Mouse (Mus musculus) embryonic facial prominence, embryonic 15.5 days (tissue): ENCODE measurements around the gene Mad2l1. TPM values are rescaled to one million over a fixed set of nuclear protein-coding genes. Genes with fewer than 3 reads are reported as not detected.

Source experiments
- ATAC-seq: fragments of 200-750 bp; cut with Nextera tagmentation; 2 replicates; pipeline ENCODE4 v1.8.0; 2017; ENCODE audit warnings: low read depth, moderate TSS enrichment; ENCODE audit not compliant: insufficient number of reproducible peaks, low FRiP score, low TSS enrichment
- H3K27ac ChIP-seq: fragments of 300-500 bp; sonication (generic); replicated peaks from 2 replicates; pipeline ENCODE4 v1.5.1; 2015; ENCODE audit warnings: mild to moderate bottlenecking, inconsistent platforms
- H3K27me3 ChIP-seq: fragments of 300-500 bp; sonication (generic); 2 replicates; pipeline ENCODE4 v1.6.1; 2015; ENCODE audit warnings: inconsistent platforms
- H3K36me3 ChIP-seq: fragments of 300-500 bp; sonication (generic); 2 replicates; pipeline ENCODE4 v1.6.1; 2015; ENCODE audit warnings: mild to moderate bottlenecking, inconsistent platforms
- H3K4me1 ChIP-seq: fragments of 300-500 bp; sonication (generic); 2 replicates; pipeline ENCODE4 v1.6.1; 2015; ENCODE audit warnings: inconsistent platforms
- H3K4me2 ChIP-seq: fragments of 300-500 bp; sonication (generic); replicated peaks from 2 replicates; pipeline ENCODE4 v1.6.1; 2015; ENCODE audit warnings: mild to moderate bottlenecking, inconsistent platforms
- H3K4me3 ChIP-seq: fragments of 300-500 bp; sonication (generic); replicated peaks from 2 replicates; pipeline ENCODE4 v1.5.1; 2015; ENCODE audit warnings: mild to moderate bottlenecking, inconsistent platforms
- H3K9ac ChIP-seq: fragments of 300-500 bp; sonication (generic); 2 replicates; pipeline ENCODE4 v1.6.1; 2015; ENCODE audit warnings: inconsistent platforms
- H3K9me3 ChIP-seq: fragments of 300-500 bp; sonication (generic); replicated peaks from 2 replicates; pipeline ENCODE4 v1.6.1; 2016; ENCODE audit warnings: inconsistent platforms
- WGBS: fragments of 180-500 bp; shearing (Covaris S2); methylation state at CpG from one replicate; pipeline ENCODE4 v1.1.7; 2015; 5-methylcytosine and 5-hydroxymethylcytosine counted together
- polyA plus RNA-seq: library from polyadenylated mRNA; unstranded; fragments of >200 nt; fragmentation: Nextera tagmentation; extraction: Ambion mirVana; gene quantifications from 2 replicates; pipeline ENCODE4 v1.2.1, GENCODE M21; 2015

The Mad2l1 gene
- polyA plus RNA-seq: 66.4 and 67.4 TPM in 2 replicates

DNA sequence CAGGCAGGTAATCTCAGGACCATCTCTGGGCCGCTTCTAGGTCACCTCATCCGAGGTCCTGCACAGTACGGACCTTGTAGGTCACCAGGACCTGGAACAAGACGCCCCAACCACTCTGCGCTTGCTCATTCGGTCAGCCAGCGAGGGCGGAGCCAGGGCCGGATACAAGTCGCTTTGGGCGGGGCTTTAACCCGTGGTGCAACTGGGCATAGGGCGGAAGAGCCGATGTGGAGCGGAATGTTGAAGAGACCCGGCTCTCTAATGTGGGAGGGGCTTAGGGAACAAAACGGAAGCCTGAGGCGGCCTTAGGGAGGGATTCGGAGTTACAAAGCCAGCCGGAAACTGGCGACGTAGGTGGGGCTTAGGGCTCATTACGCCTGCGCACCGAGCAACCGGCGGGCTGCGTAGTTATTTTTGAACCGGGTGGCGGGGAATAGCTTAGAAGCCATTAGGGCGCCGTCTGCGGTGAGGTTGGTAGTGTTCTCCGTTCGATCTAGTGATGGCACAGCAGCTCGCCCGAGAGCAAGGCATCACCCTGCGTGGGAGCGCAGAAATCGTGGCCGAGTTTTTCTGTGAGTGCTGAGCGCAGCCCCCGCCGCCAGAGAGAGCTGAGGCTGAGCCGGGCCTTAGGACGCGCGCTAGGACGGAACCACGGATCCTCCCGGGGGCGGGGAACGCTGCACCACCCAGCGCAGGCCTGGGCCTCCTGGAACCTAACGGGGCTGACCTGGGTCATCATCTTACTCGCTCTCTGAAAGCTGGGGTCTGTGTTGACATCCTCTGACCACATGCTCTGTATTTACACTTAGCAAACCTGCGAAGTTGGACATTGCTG lies at the start of gene Mad2l1:
Gene Mad2l1 (plus strand): TSS at position 363 of the 835 bp plus-strand sequence.
- peak within 1 kb of the TSS; percentile 74 for H3K4me2 ChIP-seq
- no peaks in the 10 kb centered on the region for H3K9me3 ChIP-seq
- peak within 1 kb of the TSS; percentile 75 for H3K4me3 ChIP-seq
- WGBS: under 1% methylated on average over 57 of the region's 57 CpGs
- H3K27ac ChIP-seq: peak within 1 kb of the TSS; percentile 87
- H3K36me3 ChIP-seq: peaks cover 8% of the 10 kb centered on the region
- H3K27me3 ChIP-seq: no peaks in the 10 kb centered on the region
- peak; percentile 98 for ATAC-seq
- H3K9ac ChIP-seq: peak within 1 kb of the TSS; percentile 51
- H3K4me1 ChIP-seq: peaks cover 15% of the 10 kb centered on the region

DNA sequence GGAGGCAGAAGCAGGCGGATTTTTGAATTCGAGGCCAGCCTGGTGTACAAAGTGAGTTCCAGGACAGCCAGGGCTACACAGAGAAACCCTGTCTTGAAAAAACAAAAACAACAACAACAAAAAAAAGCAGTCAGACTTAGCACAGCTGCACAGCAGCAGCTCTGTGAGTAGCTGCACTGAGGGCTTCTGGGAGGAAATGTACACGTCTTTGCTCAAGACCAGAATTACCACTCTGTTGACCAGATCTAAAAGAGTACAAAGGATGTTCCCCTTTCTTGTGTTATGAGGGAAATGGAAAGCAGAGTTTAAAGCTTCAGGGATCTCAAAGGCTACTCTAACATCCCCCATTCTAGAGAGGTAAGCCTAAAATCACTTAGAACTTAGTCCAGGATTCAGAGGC lies 41.5 kb upstream of the Mad2l1 start:
- no peaks in the 10 kb centered on the region for H3K4me1 ChIP-seq
- H3K4me2 ChIP-seq: no peak overlapping the region
- no peaks in the 10 kb centered on the region for H3K36me3 ChIP-seq
- no peak overlapping the region for H3K4me3 ChIP-seq
- H3K27me3 ChIP-seq: no peaks in the 10 kb centered on the region
- H3K9ac ChIP-seq: no peak overlapping the region
- ATAC-seq: no peak
- 71% methylated on average over 3 of the region's 3 CpGs for WGBS
- H3K9me3 ChIP-seq: no peaks in the 10 kb centered on the region
- H3K27ac ChIP-seq: no peak overlapping the region

DNA sequence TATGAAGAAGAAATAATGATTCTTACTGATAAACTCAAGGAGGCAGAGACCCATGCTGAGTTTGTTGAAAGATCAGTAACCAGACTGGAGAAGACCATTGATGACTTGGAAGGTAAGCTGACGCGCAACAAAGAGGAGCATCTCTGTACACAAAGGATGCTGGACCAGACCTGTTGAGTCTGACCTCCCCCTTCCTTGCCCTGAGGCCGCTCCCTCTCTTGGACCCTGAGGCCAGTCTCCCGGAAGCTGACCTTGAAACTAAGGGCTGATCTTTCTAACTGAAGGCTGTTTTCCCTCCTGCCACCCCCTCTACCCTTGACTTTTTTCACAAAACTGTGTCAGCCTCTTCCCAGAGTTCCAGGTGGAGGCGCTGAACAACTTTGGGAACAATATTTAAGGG lies 18.8 kb upstream of the Mad2l1 start:
- no peak overlapping the region for H3K4me2 ChIP-seq
- H3K9ac ChIP-seq: no peak overlapping the region
- H3K27ac ChIP-seq: no peak overlapping the region
- no peak overlapping the region for H3K4me3 ChIP-seq
- no peaks in the 10 kb centered on the region for H3K4me1 ChIP-seq
- no peaks in the 10 kb centered on the region for H3K27me3 ChIP-seq
- no peak for ATAC-seq
- no peaks in the 10 kb centered on the region for H3K9me3 ChIP-seq
- H3K36me3 ChIP-seq: no peaks in the 10 kb centered on the region
- 85% methylated on average over 5 of the region's 5 CpGs for WGBS

DNA sequence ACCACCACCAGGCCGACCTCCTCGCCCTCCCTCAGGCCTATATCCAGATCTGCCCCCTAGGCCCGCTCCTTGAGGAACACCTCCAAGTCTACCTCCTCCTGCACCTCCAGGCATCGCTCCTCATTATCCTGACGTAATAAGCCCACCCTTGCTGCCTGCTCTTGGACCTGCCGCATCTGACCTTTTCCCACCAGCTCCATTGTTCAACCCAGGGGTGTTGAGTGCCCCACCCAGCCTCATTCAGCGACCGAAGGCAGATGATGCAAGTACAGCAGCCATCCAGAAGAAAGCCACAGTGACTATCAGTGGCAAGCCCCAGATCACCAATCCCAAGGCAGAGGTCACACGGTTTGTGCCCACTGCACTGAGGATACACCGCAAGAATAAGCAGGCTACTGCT lies 6.8 kb upstream of the Mad2l1 start:
- H3K9ac ChIP-seq: no peak overlapping the region
- H3K27ac ChIP-seq: no peak overlapping the region
- 93% methylated on average over 10 of the region's 10 CpGs for WGBS

DNA sequence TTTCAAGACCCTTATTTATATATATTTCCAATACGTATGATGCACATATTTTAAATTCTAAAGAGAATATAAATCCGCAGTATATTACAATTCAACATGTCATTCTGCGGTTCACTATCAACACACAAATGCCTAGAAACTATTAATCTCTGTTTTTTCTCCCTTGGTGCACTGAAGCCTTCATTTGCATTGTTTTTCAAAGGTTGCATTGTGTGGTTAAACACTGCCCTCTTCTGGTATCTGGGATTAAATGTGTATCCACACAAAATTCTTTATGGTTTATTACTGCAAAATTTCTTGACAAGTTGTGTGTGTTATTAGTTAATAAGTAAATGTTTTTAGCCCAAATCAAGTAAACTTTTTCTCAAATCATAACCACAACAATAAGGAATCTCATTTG lies 1.9 kb upstream of the Mad2l1 start:
- no peaks in the 10 kb centered on the region for H3K36me3 ChIP-seq
- H3K27me3 ChIP-seq: no peaks in the 10 kb centered on the region
- H3K4me3 ChIP-seq: no peak overlapping the region
- H3K27ac ChIP-seq: no peak overlapping the region
- H3K9ac ChIP-seq: no peak overlapping the region
- peaks cover 15% of the 10 kb centered on the region for H3K4me1 ChIP-seq
- no peak overlapping the region for H3K4me2 ChIP-seq
- ATAC-seq: no peak
- H3K9me3 ChIP-seq: no peaks in the 10 kb centered on the region
- WGBS: 34% methylated on average over 3 of the region's 3 CpGs

More for the DNA sequence above, 6.8 kb upstream of the Mad2l1 start:
- no peaks in the 10 kb centered on the region for H3K9me3 ChIP-seq
- no peak overlapping the region for H3K4me3 ChIP-seq
- H3K4me1 ChIP-seq: no peaks in the 10 kb centered on the region
- no peak for ATAC-seq
- H3K36me3 ChIP-seq: no peaks in the 10 kb centered on the region
- H3K4me2 ChIP-seq: no peak overlapping the region
- no peaks in the 10 kb centered on the region for H3K27me3 ChIP-seq

DNA sequence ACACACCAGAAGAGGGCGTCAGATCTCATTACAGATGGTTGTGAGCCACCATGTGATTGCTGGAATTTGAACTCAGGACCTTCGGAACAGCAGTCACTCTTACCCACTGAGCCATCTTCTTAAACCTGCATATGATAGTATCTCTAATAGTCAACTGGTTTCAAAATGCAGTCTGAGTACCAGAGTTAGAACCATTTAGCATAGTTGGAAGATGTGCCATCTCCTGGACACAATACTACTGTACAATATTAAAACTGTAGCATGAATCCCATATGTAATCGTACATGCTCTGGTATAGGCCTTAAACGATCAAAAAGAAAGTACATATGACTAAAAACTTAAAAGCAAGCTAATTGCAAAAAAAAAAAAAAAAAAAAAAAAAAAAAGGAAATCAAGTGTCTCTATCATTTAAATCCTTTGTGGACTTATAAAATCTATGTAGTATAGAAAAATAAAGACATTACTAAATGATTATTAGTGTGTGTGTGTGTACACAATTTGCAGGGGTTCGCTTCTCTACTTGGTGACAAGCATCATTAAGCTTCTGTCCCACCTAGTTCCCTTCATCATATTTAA lies 736 bp upstream of the Mad2l1 start:
- WGBS: 70% methylated on average over 5 of the region's 5 CpGs
- no peaks in the 10 kb centered on the region for H3K27me3 ChIP-seq
- peaks cover 15% of the 10 kb centered on the region for H3K4me1 ChIP-seq
- H3K36me3 ChIP-seq: 0 out of 2 replicates have a peak, but pooled peaks cover under 1% of the 10 kb centered on the region
- H3K27ac ChIP-seq: peak overlapping the region; percentile 87
- H3K4me2 ChIP-seq: peak overlapping the region; percentile 74
- no peak for ATAC-seq
- no peak overlapping the region for H3K9ac ChIP-seq
- no peaks in the 10 kb centered on the region for H3K9me3 ChIP-seq
- H3K4me3 ChIP-seq: peak overlapping the region; percentile 75

DNA sequence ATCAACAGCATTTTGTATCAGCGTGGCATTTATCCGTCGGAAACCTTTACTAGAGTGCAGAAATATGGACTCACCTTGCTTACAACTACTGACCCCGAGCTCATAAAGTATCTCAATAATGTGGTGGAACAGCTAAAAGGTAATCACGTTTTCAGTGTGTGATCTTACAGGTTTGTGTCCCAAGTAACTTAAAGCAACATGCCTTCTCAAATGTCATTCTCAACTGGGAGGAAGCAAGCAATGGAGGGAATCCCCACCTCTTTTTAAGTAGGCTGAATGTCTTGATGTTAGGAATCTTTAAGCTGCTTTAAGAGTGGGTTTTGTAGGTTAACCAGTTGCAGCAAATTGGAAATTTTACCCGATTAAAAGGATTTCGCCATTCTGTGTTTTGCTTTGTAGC lies 776 bp downstream of the Mad2l1 start:
- H3K4me1 ChIP-seq: peaks cover 15% of the 10 kb centered on the region
- H3K9me3 ChIP-seq: no peaks in the 10 kb centered on the region
- peak overlapping the region; percentile 51 for H3K9ac ChIP-seq
- no peak for ATAC-seq
- H3K4me3 ChIP-seq: peak overlapping the region; percentile 75
- peak overlapping the region; percentile 87; the same call in 1 of the 2 replicates for H3K27ac ChIP-seq
- no peaks in the 10 kb centered on the region for H3K27me3 ChIP-seq
- peak overlapping the region; percentile 74 for H3K4me2 ChIP-seq
- 14% methylated on average over 7 of the region's 7 CpGs for WGBS
- peaks cover 13% of the 10 kb centered on the region for H3K36me3 ChIP-seq

DNA sequence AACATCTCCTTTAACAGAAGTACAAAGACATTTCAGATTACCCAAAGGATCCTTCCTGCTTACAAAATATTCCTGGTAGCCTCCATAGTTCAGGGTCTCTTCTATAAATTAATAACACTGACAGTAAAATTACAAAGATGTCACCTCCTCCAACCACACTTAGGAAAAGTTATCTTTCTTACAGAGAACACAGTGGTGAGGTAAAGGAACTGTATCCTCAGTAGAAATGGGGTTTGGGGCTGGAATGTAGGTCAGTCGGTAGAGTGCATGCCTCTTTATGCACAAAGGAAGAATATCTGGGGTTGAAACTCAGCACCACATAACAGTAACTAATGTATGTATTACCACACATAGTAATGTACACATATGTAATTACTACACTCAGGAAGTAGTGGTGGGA lies 24.8 kb downstream of the Mad2l1 start, which contains the start of gene Vmn1r32:
Gene Vmn1r32 (minus strand): TSS at position 101 of the 400 bp plus-strand sequence.
- 76% methylated on average over 1 of the region's 1 CpGs for WGBS
- H3K27me3 ChIP-seq: no peaks in the 10 kb centered on the region
- no peak within 1 kb of the TSS for H3K9ac ChIP-seq
- H3K9me3 ChIP-seq: no peaks in the 10 kb centered on the region
- no peaks in the 10 kb centered on the region for H3K36me3 ChIP-seq
- no peaks in the 10 kb centered on the region for H3K4me1 ChIP-seq
- no peak for ATAC-seq
- no peak within 1 kb of the TSS for H3K4me3 ChIP-seq
- H3K4me2 ChIP-seq: no peak within 1 kb of the TSS
- no peak within 1 kb of the TSS for H3K27ac ChIP-seq

DNA sequence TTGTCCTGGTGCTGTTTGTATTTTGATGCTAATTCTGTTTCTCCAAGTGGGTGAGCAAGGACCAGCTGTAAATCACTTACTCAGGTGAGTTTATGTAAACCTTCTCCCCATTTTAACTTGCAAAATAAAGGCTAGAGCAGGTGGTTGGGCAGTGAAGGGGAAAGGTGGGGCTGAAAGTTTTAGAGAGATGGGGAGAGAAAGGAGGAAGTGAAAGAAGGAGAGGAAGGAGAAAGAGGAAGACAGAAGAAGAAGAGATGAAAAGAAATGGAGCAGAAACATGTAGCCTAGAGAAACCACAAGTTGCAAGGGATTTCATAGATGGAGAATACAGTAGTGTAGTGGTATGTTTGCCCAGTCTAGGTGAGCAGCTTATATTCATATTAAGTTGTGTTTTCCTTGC lies 60.6 kb downstream of the Mad2l1 start:
- no peak overlapping the region for H3K9ac ChIP-seq
- H3K36me3 ChIP-seq: no peaks in the 10 kb centered on the region
- no peak overlapping the region for H3K27ac ChIP-seq
- no peak overlapping the region for H3K4me3 ChIP-seq
- H3K4me1 ChIP-seq: no peaks in the 10 kb centered on the region
- no peaks in the 10 kb centered on the region for H3K27me3 ChIP-seq
- no peak for ATAC-seq
- H3K9me3 ChIP-seq: no peaks in the 10 kb centered on the region
- no peak overlapping the region for H3K4me2 ChIP-seq
